Mouse (Mus musculus) gastrocnemius, postnatal 14 days (tissue): Measurements from ENCODE around the gene Romo1. TPM values are rescaled to one million over a fixed set of nuclear protein-coding genes. Genes with fewer than 3 reads are reported as not detected.
"Not testable (repeated sequence)": the region's sequence is repeated elsewhere in the genome, so short reads cannot be mapped to it uniquely, and the experiment has no call there.

Experiments
- DNase-seq: peaks from one replicate; pipeline ENCODE4 v3.0.0; 2021; ENCODE audit warnings: mixed read lengths
- intact Hi-C: fragments of 180-260 bp; cut with DNase I; formaldehyde crosslinking; loops from one replicate; pipeline ENCODE4 v1.15.1; 2025; ENCODE audit warnings: low total_unique reads
- total RNA-seq, 2 experiments: library from RNA; stranded (reverse); gene quantifications; 2 replicates each; pipeline ENCODE4 v1.2.3; 2021

Romo1 gene
- total RNA-seq, 2 experiments from 2014 or later, result 216 to 217 TPM

- no peak for DNase-seq
- intact Hi-C loops, result no loop called here
Measured at GRCm38 (mm10) chr2:156177079-156177478, 33.2 kb downstream of the Romo1 start.

- no peak for DNase-seq
- intact Hi-C loops, result no loop called here
Measured at GRCm38 (mm10) chr2:156177651-156178050, 33.8 kb downstream of the Romo1 start.

- intact Hi-C loops, result no loop called here
- peak; percentile 86 for DNase-seq
Measured at GRCm38 (mm10) chr2:156179046-156179795, 35.4 kb downstream of the Romo1 start.

GRCm38 (mm10) chr2:156179796-156180093 is 35.9 kb downstream of the Romo1 start:
- DNase-seq, result no peak
- intact Hi-C loops, result no loop called here

- DNase-seq, result peak; percentile 100
- intact Hi-C loops, result no loop called here
Measured at GRCm38 (mm10) chr2:156180094-156180821, 36.4 kb downstream of the Romo1 start, which contains the start of gene Rbm39. Gene Rbm39, minus strand, starts transcription at chr2:156180238.

- intact Hi-C loops, result no loop called here
- DNase-seq, result no peak
Measured at GRCm38 (mm10) chr2:156180824-156181590, 37.2 kb downstream of the Romo1 start.

- no peak for DNase-seq
Measured at GRCm38 (mm10) chr2:156181592-156181991, 37.8 kb downstream of the Romo1 start.

GRCm38 (mm10) chr2:156189241-156189640 is 45.4 kb downstream of the Romo1 start:
- DNase-seq, intact Hi-C loops: not testable (repeated sequence)

More at GRCm38 (mm10) chr2:156181592-156181991, 37.8 kb downstream of the Romo1 start:
- intact Hi-C loops, result no loop called here

GRCm38 (mm10) chr2:156190004-156190896 is 46.4 kb downstream of the Romo1 start:
- DNase-seq, result no peak
- intact Hi-C loops, result no loop called here

- no peak for DNase-seq
- intact Hi-C loops, result no loop called here
Measured at GRCm38 (mm10) chr2:156191540-156191939, 47.7 kb downstream of the Romo1 start.

GRCm38 (mm10) chr2:156192068-156192467 is 48.2 kb downstream of the Romo1 start:
- no peak for DNase-seq
- intact Hi-C loops, result no loop called here

GRCm38 (mm10) chr2:156193066-156193862 is 49.4 kb downstream of the Romo1 start:
- DNase-seq, result no peak
- intact Hi-C loops, result no loop called here

- no peak for DNase-seq
- intact Hi-C loops, result no loop called here
Measured at GRCm38 (mm10) chr2:156194571-156194970, 50.7 kb downstream of the Romo1 start.

Other genes with a start within 250 kb of the Romo1 start
- 100 to 1,000 TPM; 106 to 129 TPM for gene Uqcc1, start 213.7 kb upstream of the Romo1 start, total RNA-seq
- gene Gm15557, start 203.3 kb upstream of the Romo1 start, total RNA-seq, result not detected
- not detected for gene Gdf5, start 198.7 kb upstream of the Romo1 start, total RNA-seq
- 1 to 10 TPM; 5.5 to 5.6 TPM for gene Cep250, start 187.6 kb upstream of the Romo1 start, total RNA-seq
- gene 6430550D23Rik, start 136.1 kb upstream of the Romo1 start, total RNA-seq, result under 1 TPM; 0.29 to 0.31 TPM
- 10 to 100 TPM; 58.2 to 60.4 TPM for gene Ergic3, start 136.0 kb upstream of the Romo1 start, total RNA-seq
- gene Fer1l4, start 91.1 kb upstream of the Romo1 start, total RNA-seq, result not detected
- gene Spag4, start 78.9 kb upstream of the Romo1 start, total RNA-seq, result under 1 TPM; 0.57 to 0.86 TPM
- 10 to 100 TPM; 11.3 to 16.0 TPM for gene Cpne1, start 32.1 kb upstream of the Romo1 start, total RNA-seq
- gene Rbm12, start 32.1 kb upstream of the Romo1 start, total RNA-seq, result 1 to 10 TPM; 8.2 to 8.3 TPM
- gene Gm28036, start 16.9 kb upstream of the Romo1 start, total RNA-seq, result 1 to 10 TPM; 4.4 to 9.5 TPM
- 10 to 100 TPM; 53.6 to 65.4 TPM for gene Nfs1, start 147 bp downstream of the Romo1 start, total RNA-seq
- gene Rbm39, start 36.2 kb downstream of the Romo1 start, total RNA-seq, result 100 to 1,000 TPM in 1 of 2 experiments, 10 to 100 TPM in 1; 99.7 to 123 TPM
- 10 to 100 TPM; 17.1 to 22.1 TPM for gene Phf20, start 52.4 kb downstream of the Romo1 start, total RNA-seq
- gene Cnbd2, start 168.3 kb downstream of the Romo1 start, total RNA-seq, result 1 to 10 TPM; 1.4 to 2.1 TPM
- gene Scand1, start 168.7 kb downstream of the Romo1 start, total RNA-seq, result 10 to 100 TPM; 61.1 to 65.0 TPM